Mouse (Mus musculus): ENCODE results near the gene Pet117. TPM values are rescaled to one million over a fixed set of nuclear protein-coding genes. Genes with fewer than 3 reads are reported as not detected.

Gene Pet117
- polyA plus RNA-seq, 1 experiment from 2014 or later = 2.8 TPM

Other genes starting within 250 kb of the Pet117 start
- 14.0 and 14.3 TPM in 2 replicates for gene Mgme1, start 98.3 kb upstream of the Pet117 start, polyA plus RNA-seq (2015; fragmentation: Nextera tagmentation; extraction: Ambion mirVana)
- 83.9 and 94.8 TPM in 2 replicates for gene Snx5, start 98.1 kb upstream of the Pet117 start, polyA plus RNA-seq (2015; fragmentation: Nextera tagmentation; extraction: Ambion mirVana)
- not detected in 2 replicates for gene Ovol2, start 36.9 kb upstream of the Pet117 start, polyA plus RNA-seq (2015; fragmentation: Nextera tagmentation; extraction: Ambion mirVana)
- 20.7 and 21.1 TPM in 2 replicates for gene Kat14, start within 50 bp of the Pet117 start, polyA plus RNA-seq (2015; fragmentation: Nextera tagmentation; extraction: Ambion mirVana)
- gene Dzank1, start 158.4 kb downstream of the Pet117 start, polyA plus RNA-seq (2015; fragmentation: Nextera tagmentation; extraction: Ambion mirVana) = 0.01 and 0.02 TPM in 2 replicates
- 9.9 and 13.3 TPM in 2 replicates for gene Polr3f, start 158.7 kb downstream of the Pet117 start, polyA plus RNA-seq (2015; fragmentation: Nextera tagmentation; extraction: Ambion mirVana)
- 10.9 and 12.1 TPM in 2 replicates for gene Rbbp9, start 181.9 kb downstream of the Pet117 start, polyA plus RNA-seq (2015; fragmentation: Nextera tagmentation; extraction: Ambion mirVana)
- gene Sec23b, start 187.2 kb downstream of the Pet117 start, polyA plus RNA-seq (2015; fragmentation: Nextera tagmentation; extraction: Ambion mirVana) = 56.2 and 67.7 TPM in 2 replicates
- 27.4 and 29.8 TPM in 2 replicates for gene Smim26, start 225.1 kb downstream of the Pet117 start, polyA plus RNA-seq (2015; fragmentation: Nextera tagmentation; extraction: Ambion mirVana)
- 31.4 and 32.8 TPM in 2 replicates for gene Dtd1, start 230.9 kb downstream of the Pet117 start, polyA plus RNA-seq (2015; fragmentation: Nextera tagmentation; extraction: Ambion mirVana)